Mouse (Mus musculus): ENCODE results near the gene Ifna7. TPM values are rescaled to one million over a fixed set of nuclear protein-coding genes. Genes with fewer than 3 reads are reported as not detected.
"Not testable (repeated sequence)": the region's sequence is repeated elsewhere in the genome, so short reads cannot be mapped to it uniquely, and the experiment has no call there.

The Ifna7 gene
- polyA plus RNA-seq, 1 experiment, result not detected

GRCm38 (mm10) chr4:88805231-88805630 lies 10.8 kb upstream of the Ifna7 start, which contains the start of gene Gm13288:
Gene Gm13288, plus strand, starts transcription at chr4:88805531.
- not testable (repeated sequence) for H3K9me3 ChIP-seq (ENCODE audit: control insufficient read depth, low read length); H3K4me3 ChIP-seq (replicated peaks); H3K36me3 ChIP-seq (ENCODE audit: control insufficient read depth); H3K27me3 ChIP-seq (ENCODE audit: control insufficient read depth); H3K4me1 ChIP-seq (ENCODE audit: control insufficient read depth)

- H3K36me3 ChIP-seq (ENCODE audit: control insufficient read depth); H3K4me3 ChIP-seq (replicated peaks); H3K4me1 ChIP-seq (ENCODE audit: control insufficient read depth); H3K27me3 ChIP-seq (ENCODE audit: control insufficient read depth); H3K9me3 ChIP-seq (ENCODE audit: control insufficient read depth, low read length): not testable (repeated sequence)
Observed at GRCm38 (mm10) chr4:88805761-88806160, 10.3 kb upstream of the Ifna7 start.

GRCm38 (mm10) chr4:88819659-88820058 lies 3.6 kb downstream of the Ifna7 start, which contains the start of gene Ifna11:
Gene Ifna11, plus strand, starts transcription at chr4:88819959.
- Histone ChIP-seq H3K36me3 (ENCODE audit: control insufficient read depth) (no peaks in the 10 kb centered on the region), H3K4me1 (ENCODE audit: control insufficient read depth) (no peaks in the 10 kb centered on the region), H3K4me3 (replicated peaks) (no peak within 1 kb of the TSS), H3K9me3 (ENCODE audit: control insufficient read depth, low read length) (no peaks in the 10 kb centered on the region), H3K27me3 (ENCODE audit: control insufficient read depth) (no peaks in the 10 kb centered on the region)
- TF ChIP-seq GATA1 (IDR thresholded peaks at IDR 0.05; ENCODE audit: low read length) (no peak), TAL1 (IDR thresholded peaks at IDR 0.05; ENCODE audit: low read length) (no peak)

GRCm38 (mm10) chr4:88822995-88823394 lies 7.0 kb downstream of the Ifna7 start:
- TF ChIP-seq TAL1 (IDR thresholded peaks at IDR 0.05; ENCODE audit: low read length) (no peak), GATA1 (IDR thresholded peaks at IDR 0.05; ENCODE audit: low read length) (no peak)
- Histone ChIP-seq H3K4me3 (replicated peaks) (no peak overlapping the region), H3K9me3 (ENCODE audit: control insufficient read depth, low read length) (no peaks in the 10 kb centered on the region), H3K4me1 (ENCODE audit: control insufficient read depth) (no peaks in the 10 kb centered on the region), H3K36me3 (ENCODE audit: control insufficient read depth) (no peaks in the 10 kb centered on the region), H3K27me3 (ENCODE audit: control insufficient read depth) (no peaks in the 10 kb centered on the region)

- H3K9me3 ChIP-seq (ENCODE audit: control insufficient read depth, low read length); H3K36me3 ChIP-seq (ENCODE audit: control insufficient read depth); H3K4me3 ChIP-seq (replicated peaks); H3K4me1 ChIP-seq (ENCODE audit: control insufficient read depth); H3K27me3 ChIP-seq (ENCODE audit: control insufficient read depth): not testable (repeated sequence)
Observed at GRCm38 (mm10) chr4:88827116-88827515, 11.1 kb downstream of the Ifna7 start, which contains the start of gene Ifna6. Gene Ifna6, plus strand, starts transcription at chr4:88827416.

- H3K36me3 ChIP-seq (ENCODE audit: control insufficient read depth), result no peaks in the 10 kb centered on the region
- H3K4me3 ChIP-seq (replicated peaks), result no peak overlapping the region
- TF ChIP-seq TAL1 (IDR thresholded peaks at IDR 0.05; ENCODE audit: low read length) (no peak), GATA1 (IDR thresholded peaks at IDR 0.05; ENCODE audit: low read length) (no peak)
- H3K27me3 ChIP-seq (ENCODE audit: control insufficient read depth), result no peaks in the 10 kb centered on the region
- no peaks in the 10 kb centered on the region for H3K9me3 ChIP-seq (ENCODE audit: control insufficient read depth, low read length)
- no peaks in the 10 kb centered on the region for H3K4me1 ChIP-seq (ENCODE audit: control insufficient read depth)
Observed at GRCm38 (mm10) chr4:88830523-88830922, 14.5 kb downstream of the Ifna7 start.

- not testable (repeated sequence) for H3K36me3 ChIP-seq (ENCODE audit: control insufficient read depth); H3K4me3 ChIP-seq (replicated peaks); H3K9me3 ChIP-seq (ENCODE audit: control insufficient read depth, low read length); H3K4me1 ChIP-seq (ENCODE audit: control insufficient read depth); H3K27me3 ChIP-seq (ENCODE audit: control insufficient read depth)
Observed at GRCm38 (mm10) chr4:88835225-88835624, 19.2 kb downstream of the Ifna7 start, which contains the start of gene Ifna5. Gene Ifna5, plus strand, starts transcription at chr4:88835525.

- no peaks in the 10 kb centered on the region for H3K4me1 ChIP-seq (ENCODE audit: control insufficient read depth)
- H3K9me3 ChIP-seq (ENCODE audit: control insufficient read depth, low read length), result no peaks in the 10 kb centered on the region
- no peak overlapping the region for H3K4me3 ChIP-seq (replicated peaks)
- H3K27me3 ChIP-seq (ENCODE audit: control insufficient read depth), result no peaks in the 10 kb centered on the region
- H3K36me3 ChIP-seq (ENCODE audit: control insufficient read depth), result no peaks in the 10 kb centered on the region
- TF ChIP-seq GATA1 (IDR thresholded peaks at IDR 0.05; ENCODE audit: low read length) (no peak), TAL1 (IDR thresholded peaks at IDR 0.05; ENCODE audit: low read length) (no peak)
Observed at GRCm38 (mm10) chr4:88838828-88839227, 22.8 kb downstream of the Ifna7 start.

- TF ChIP-seq GATA1 (IDR thresholded peaks at IDR 0.05; ENCODE audit: low read length) (no peak), TAL1 (IDR thresholded peaks at IDR 0.05; ENCODE audit: low read length) (no peak)
- Histone ChIP-seq H3K4me1 (ENCODE audit: control insufficient read depth) (no peaks in the 10 kb centered on the region), H3K36me3 (ENCODE audit: control insufficient read depth) (no peaks in the 10 kb centered on the region), H3K27me3 (ENCODE audit: control insufficient read depth) (no peaks in the 10 kb centered on the region), H3K9me3 (ENCODE audit: control insufficient read depth, low read length) (no peaks in the 10 kb centered on the region), H3K4me3 (replicated peaks) (no peak overlapping the region)
Observed at GRCm38 (mm10) chr4:88840058-88840457, 24.0 kb downstream of the Ifna7 start.

- H3K27me3 ChIP-seq (ENCODE audit: control insufficient read depth), result no peaks in the 10 kb centered on the region
- TF ChIP-seq TAL1 (IDR thresholded peaks at IDR 0.05; ENCODE audit: low read length) (no peak), GATA1 (IDR thresholded peaks at IDR 0.05; ENCODE audit: low read length) (no peak)
Observed at GRCm38 (mm10) chr4:88841438-88841911, 25.4 kb downstream of the Ifna7 start, which contains the start of gene Ifna4. Gene Ifna4, plus strand, starts transcription at chr4:88841861.

More at GRCm38 (mm10) chr4:88841438-88841911, 25.4 kb downstream of the Ifna7 start, which contains the start of gene Ifna4:
- Histone ChIP-seq H3K36me3 (ENCODE audit: control insufficient read depth) (no peaks in the 10 kb centered on the region), H3K4me3 (replicated peaks) (no peak within 1 kb of the TSS), H3K9me3 (ENCODE audit: control insufficient read depth, low read length) (no peaks in the 10 kb centered on the region), H3K4me1 (ENCODE audit: control insufficient read depth) (no peaks in the 10 kb centered on the region)

Data from erythroblast, embryonic 14.5 days (primary cell).